In genomic region chr11:115563406-115563805, GRCm38 (mm10) we compare ENCODE assay signal across 8 mouse cellular contexts. TPM values are rescaled to one million over a fixed set of nuclear protein-coding genes. Genes with fewer than 3 reads are reported as not detected.
DNase-seq lines count a peak whose midpoint lies in the region; ATAC-seq and TF ChIP-seq lines count a peak whose summit lies in the region.

No protein-coding gene starts in this region.

- ATAC-seq in G1E (ENCODE audit: extremely low read depth, insufficient number of reproducible peaks, low FRiP score, poor library complexity, severe bottlenecking) = no peak
- peak; percentile 72 for ATAC-seq in erythroid progenitor cell, adult 5-6 weeks (replicated peaks; ENCODE audit: low FRiP score, poor library complexity, severe bottlenecking)
- ATAC-seq in stomach, postnatal 0 days (ENCODE audit: low FRiP score, low TSS enrichment) = no peak
- ATAC-seq in activated CD4-positive, CD25-positive, alpha-beta regulatory T cell, adult 4 months = no peak

- peak; percentile 9 for DNase-seq in kidney, adult 2 months
- no peak for DNase-seq in kidney, adult 8-10 months
- no peak for DNase-seq in G1E (ENCODE audit: low spot score)
- DNase-seq in liver, adult 2 months (ENCODE audit: extremely low read depth, low read depth, low spot score) = peak; percentile 38
- DNase-seq in stomach, postnatal 0 days (ENCODE audit: low spot score) = no peak
- no peak for DNase-seq in layer of hippocampus, postnatal 10 days (ENCODE audit: low spot score in 2 of 2)

- no peak for TF ChIP-seq POLR2A in kidney, adult 2 months (IDR thresholded peaks at IDR 0.05; ENCODE audit: low read depth, low read length)
- TF ChIP-seq POLR2A in liver, adult 2 months (IDR thresholded peaks at IDR 0.05; ENCODE audit: extremely low read depth, insufficient read depth, low read length) = no peak

- TF ChIP-seq EP300 in stomach, postnatal 0 days (optimal IDR thresholded peaks at IDR 0.05) = no peak

- no peaks in the 10 kb centered on the region for H3K4me1 ChIP-seq in kidney, adult 2 months (ENCODE audit: control insufficient read depth, insufficient read depth, low read length)
- peaks cover 27% of the 10 kb centered on the region for H3K4me1 ChIP-seq in G1E (ENCODE audit: insufficient read depth, low read depth, low read length)
- no peaks in the 10 kb centered on the region; the same call in 1 of the 2 replicates for H3K4me1 ChIP-seq in liver, adult 2 months (ENCODE audit: control insufficient read depth, insufficient read depth, low read length)
- no peaks in the 10 kb centered on the region for H3K4me1 ChIP-seq in stomach, postnatal 0 days (replicated peaks; ENCODE audit: control insufficient read depth, insufficient read depth)

- peak overlapping the region; percentile 64 for H3K4me3 ChIP-seq in kidney, adult 2 months (ENCODE audit: insufficient read depth, low read depth, low read length)
- H3K4me3 ChIP-seq in G1E (ENCODE audit: low read depth, low read length) = peak overlapping the region; percentile 83
- peak overlapping the region; percentile 34; the same call in 1 of the 2 replicates for H3K4me3 ChIP-seq in liver, adult 2 months (ENCODE audit: insufficient read depth, low read depth, low read length)
- peak overlapping the region; percentile 76 for H3K4me3 ChIP-seq in stomach, postnatal 0 days (ENCODE audit: low read depth, low read length)

- WGBS in kidney, adult 2 months = 46% methylated on average over 4 of the region's 4 CpGs
- 38% methylated on average over 4 of the region's 4 CpGs for WGBS in liver, adult 2 months
- 46% methylated on average over 4 of the region's 4 CpGs for WGBS in stomach, postnatal 0 days

- H3K9me3 ChIP-seq in G1E (replicated peaks) = no peaks in the 10 kb centered on the region
- H3K9me3 ChIP-seq in stomach, postnatal 0 days (ENCODE audit: control insufficient read depth, low read length) = no peaks in the 10 kb centered on the region

- H3K27me3 ChIP-seq in kidney, adult 2 months (replicated peaks; ENCODE audit: control insufficient read depth, insufficient read depth, low read length) = no peaks in the 10 kb centered on the region
- H3K27me3 ChIP-seq in G1E (ENCODE audit: insufficient read depth, low read length) = no peaks in the 10 kb centered on the region
- H3K27me3 ChIP-seq in liver, adult 2 months (ENCODE audit: control insufficient read depth, insufficient read depth, low read length) = no peaks in the 10 kb centered on the region
- no peaks in the 10 kb centered on the region for H3K27me3 ChIP-seq in stomach, postnatal 0 days (ENCODE audit: control insufficient read depth, insufficient read depth, low read length)

- no peak overlapping the region for H3K27ac ChIP-seq in kidney, adult 2 months (ENCODE audit: insufficient read depth, low read depth, low read length)
- H3K27ac ChIP-seq in liver, adult 2 months (replicated peaks; ENCODE audit: insufficient read depth, low read depth, low read length) = no peak overlapping the region
- no peak overlapping the region for H3K27ac ChIP-seq in stomach, postnatal 0 days (replicated peaks)

- no peak overlapping the region for H3K9ac ChIP-seq in liver, adult 2 months (ENCODE audit: low read depth, low read length)
- peak overlapping the region; percentile 77; the same call in 1 of the 2 replicates for H3K9ac ChIP-seq in stomach, postnatal 0 days (ENCODE audit: low read length)

- no peaks in the 10 kb centered on the region for H3K36me3 ChIP-seq in kidney, adult 2 months (ENCODE audit: control insufficient read depth, insufficient read depth, low read length)
- H3K36me3 ChIP-seq in G1E (replicated peaks) = peaks cover 31% of the 10 kb centered on the region
- peaks cover 7% of the 10 kb centered on the region; the same call in 1 of the 2 replicates for H3K36me3 ChIP-seq in liver, adult 2 months (ENCODE audit: control insufficient read depth, insufficient read depth, low read length)
- no peaks in the 10 kb centered on the region; the same call in 1 of the 2 replicates for H3K36me3 ChIP-seq in stomach, postnatal 0 days (ENCODE audit: control insufficient read depth, insufficient read depth, low read length)

- peak overlapping the region; percentile 67 for H3K4me2 ChIP-seq in stomach, postnatal 0 days (replicated peaks; ENCODE audit: low read depth)

- peak; percentile 29; the same call in 1 of the 2 replicates for TF ChIP-seq CTCF in kidney, adult 2 months (conservative IDR thresholded peaks at IDR 0.05; ENCODE audit: insufficient read depth, insufficient read length, low read depth, low read length)
- TF ChIP-seq CTCF in G1E (IDR thresholded peaks at IDR 0.05; ENCODE audit: low read depth, low read length) = no peak
- TF ChIP-seq CTCF in liver, adult 2 months (IDR thresholded peaks at IDR 0.05; ENCODE audit: low read depth, low read length) = peak; percentile 4; the same call in 1 of the 2 replicates
- TF ChIP-seq CTCF in stomach, postnatal 0 days (IDR thresholded peaks at IDR 0.05; ENCODE audit: low read depth) = peak; percentile 37; the same call in 1 of the 2 replicates

- H3K79me2 ChIP-seq in liver, adult 2 months (ENCODE audit: control insufficient read depth, insufficient read depth, low read length) = peaks cover 3% of the 10 kb centered on the region; the same call in 1 of the 2 replicates

RNA-seq across cellular contexts. Expression of gene Nup85, which starts 0.8 kb away (rescaled TPM):
- 32.9 and 33.5 TPM in 2 replicates for polyA plus RNA-seq in kidney, adult 2 months (2012; rRNA removed)
- total RNA-seq in G1E (2014; fragmentation: Nextera tagmentation) (78.5 and 87.7 TPM in 2 replicates), G1E (2017) (166 and 172 TPM in 2 replicates)
- polyA plus RNA-seq in G1E (2012) = 28.2 and 57.5 TPM in 2 replicates
- 78.9 and 133 TPM in 2 replicates for total RNA-seq in erythroid progenitor cell, adult 5-6 weeks (2015; ENCODE audit: low replicate concordance)
- 141 and 174 TPM in 2 replicates for total RNA-seq in erythroid progenitor cell, adult 5-6 weeks (2017; ENCODE audit: low replicate concordance)
- total RNA-seq in liver, adult 2 months (2014; rRNA removed) = 21.8 and 24.3 TPM in 2 replicates
- polyA plus RNA-seq in liver, adult 2 months (2012; rRNA removed) = 21.9 and 22.4 TPM in 2 replicates
- 44.6 and 47.2 TPM in 2 replicates for polyA plus RNA-seq in stomach, postnatal 0 days (2015; fragmentation: Nextera tagmentation; extraction: Ambion mirVana)
- 10 to 100 TPM; 48.9 to 56.3 TPM for total RNA-seq in layer of hippocampus, postnatal 10 days (2021)
- 10 to 100 TPM; 36.8 to 39.0 TPM for polyA plus RNA-seq in activated CD4-positive, CD25-positive, alpha-beta regulatory T cell, adult 4 months (2017; shearing (Covaris generic))

RNA-seq across cellular contexts. Expression of gene Sumo2, which starts 27.3 kb away (rescaled TPM):
- polyA plus RNA-seq in kidney, adult 2 months (2012; rRNA removed) = 48.4 and 85.2 TPM in 2 replicates
- total RNA-seq in G1E (2014; fragmentation: Nextera tagmentation) = 491 and 596 TPM in 2 replicates
- 642 and 699 TPM in 2 replicates for total RNA-seq in G1E (2017)
- polyA plus RNA-seq in G1E (2012) = 393 and 421 TPM in 2 replicates
- 450 and 609 TPM in 2 replicates for total RNA-seq in erythroid progenitor cell, adult 5-6 weeks (2015; ENCODE audit: low replicate concordance)
- 286 and 389 TPM in 2 replicates for total RNA-seq in erythroid progenitor cell, adult 5-6 weeks (2017; ENCODE audit: low replicate concordance)
- total RNA-seq in liver, adult 2 months (2014; rRNA removed) = 106 and 107 TPM in 2 replicates
- 24.0 and 27.2 TPM in 2 replicates for polyA plus RNA-seq in liver, adult 2 months (2012; rRNA removed)
- polyA plus RNA-seq in stomach, postnatal 0 days (2015; fragmentation: Nextera tagmentation; extraction: Ambion mirVana) = 533 and 539 TPM in 2 replicates
- 100 to 1,000 TPM; 407 to 415 TPM for total RNA-seq in layer of hippocampus, postnatal 10 days (2021)
- 100 to 1,000 TPM; 724 to 797 TPM for polyA plus RNA-seq in activated CD4-positive, CD25-positive, alpha-beta regulatory T cell, adult 4 months (2017; shearing (Covaris generic))

RNA-seq across cellular contexts. Expression of gene Mrps7, which starts 40.3 kb away (rescaled TPM):
- 51.7 and 53.1 TPM in 2 replicates for polyA plus RNA-seq in kidney, adult 2 months (2012; rRNA removed)
- total RNA-seq in G1E (2014; fragmentation: Nextera tagmentation) = 34.3 and 41.0 TPM in 2 replicates
- total RNA-seq in G1E (2017) = 52.8 and 53.5 TPM in 2 replicates
- polyA plus RNA-seq in G1E (2012) = 61.1 and 68.7 TPM in 2 replicates
- 10.1 and 22.2 TPM in 2 replicates for total RNA-seq in erythroid progenitor cell, adult 5-6 weeks (2015; ENCODE audit: low replicate concordance)
- total RNA-seq in erythroid progenitor cell, adult 5-6 weeks (2017; ENCODE audit: low replicate concordance) = 5.1 and 12.3 TPM in 2 replicates
- 48.1 and 50.4 TPM in 2 replicates for total RNA-seq in liver, adult 2 months (2014; rRNA removed)
- 32.9 and 39.2 TPM in 2 replicates for polyA plus RNA-seq in liver, adult 2 months (2012; rRNA removed)
- polyA plus RNA-seq in stomach, postnatal 0 days (2015; fragmentation: Nextera tagmentation; extraction: Ambion mirVana) = 52.6 and 58.4 TPM in 2 replicates
- total RNA-seq in layer of hippocampus, postnatal 10 days (2021) = 10 to 100 TPM; 50.2 to 54.2 TPM
- 10 to 100 TPM; 28.2 to 29.8 TPM for polyA plus RNA-seq in activated CD4-positive, CD25-positive, alpha-beta regulatory T cell, adult 4 months (2017; shearing (Covaris generic))

RNA-seq across cellular contexts. Expression of gene Gga3, which starts 40.4 kb away (rescaled TPM):
- polyA plus RNA-seq in kidney, adult 2 months (2012; rRNA removed) = 16.9 and 17.7 TPM in 2 replicates
- total RNA-seq in G1E (2014; fragmentation: Nextera tagmentation) = 58.5 and 95.5 TPM in 2 replicates
- total RNA-seq in G1E (2017) = 13.7 and 22.7 TPM in 2 replicates
- 102 and 144 TPM in 2 replicates for polyA plus RNA-seq in G1E (2012)
- total RNA-seq in erythroid progenitor cell, adult 5-6 weeks (2015; ENCODE audit: low replicate concordance) = 18.0 and 20.9 TPM in 2 replicates
- 20.7 and 33.2 TPM in 2 replicates for total RNA-seq in erythroid progenitor cell, adult 5-6 weeks (2017; ENCODE audit: low replicate concordance)
- total RNA-seq in liver, adult 2 months (2014; rRNA removed) = 1.7 and 3.2 TPM in 2 replicates
- polyA plus RNA-seq in liver, adult 2 months (2012; rRNA removed) = 5.9 and 8.3 TPM in 2 replicates
- polyA plus RNA-seq in stomach, postnatal 0 days (2015; fragmentation: Nextera tagmentation; extraction: Ambion mirVana) = 5.2 TPM in 2 replicates
- 10 to 100 TPM; 48.1 to 49.1 TPM for total RNA-seq in layer of hippocampus, postnatal 10 days (2021)
- polyA plus RNA-seq in activated CD4-positive, CD25-positive, alpha-beta regulatory T cell, adult 4 months (2017; shearing (Covaris generic)) = 10 to 100 TPM; 23.1 to 26.5 TPM

RNA-seq across cellular contexts. Expression of gene Jpt1, which starts 49.2 kb away (rescaled TPM):
- 62.9 and 64.9 TPM in 2 replicates for polyA plus RNA-seq in kidney, adult 2 months (2012; rRNA removed)
- 172 and 222 TPM in 2 replicates for total RNA-seq in G1E (2014; fragmentation: Nextera tagmentation)
- total RNA-seq in G1E (2017) = 186 and 196 TPM in 2 replicates
- 202 and 218 TPM in 2 replicates for polyA plus RNA-seq in G1E (2012)
- 168 and 177 TPM in 2 replicates for total RNA-seq in erythroid progenitor cell, adult 5-6 weeks (2015; ENCODE audit: low replicate concordance)
- total RNA-seq in erythroid progenitor cell, adult 5-6 weeks (2017; ENCODE audit: low replicate concordance) = 225 and 235 TPM in 2 replicates
- total RNA-seq in liver, adult 2 months (2014; rRNA removed) = 14.1 and 17.2 TPM in 2 replicates
- 25.1 and 28.4 TPM in 2 replicates for polyA plus RNA-seq in liver, adult 2 months (2012; rRNA removed)
- polyA plus RNA-seq in stomach, postnatal 0 days (2015; fragmentation: Nextera tagmentation; extraction: Ambion mirVana) = 356 and 371 TPM in 2 replicates
- total RNA-seq in layer of hippocampus, postnatal 10 days (2021) = 100 to 1,000 TPM; 315 to 332 TPM
- 100 to 1,000 TPM; 506 to 510 TPM for polyA plus RNA-seq in activated CD4-positive, CD25-positive, alpha-beta regulatory T cell, adult 4 months (2017; shearing (Covaris generic))

Comparison
In these comparisons a context has a peak if more than half of its experiments do, and no peak if none do; other contexts are left out.
1. DNase-seq: peak in kidney, adult 2 months (single experiment) and liver, adult 2 months (single experiment); none in kidney, adult 8-10 months (0 of 2), G1E (single experiment), stomach, postnatal 0 days (single experiment) and layer of hippocampus, postnatal 10 days (0 of 2).
2. Peak in every context shown above with its lines, with median percentiles within 50 percentile points of each other: H3K4me3 ChIP-seq.